Mouse (Mus musculus): ENCODE results near the gene Mis18bp1. TPM values are rescaled to one million over a fixed set of nuclear protein-coding genes. Genes with fewer than 3 reads are reported as not detected.
"Not testable (repeated sequence)": the region's sequence is repeated elsewhere in the genome, so short reads cannot be mapped to it uniquely, and the experiment has no call there.

Gene Mis18bp1
- polyA plus RNA-seq, 1 experiment from 2014 or later, result 74.9 TPM

GRCm38 (mm10) chr12:65172959-65173358 is 555 bp upstream of the Mis18bp1 start:
- 28% methylated on average over 8 of the region's 8 CpGs for WGBS
- H3K9me3 ChIP-seq (ENCODE audit: control insufficient read depth, low read length); H3K4me2 ChIP-seq (replicated peaks; ENCODE audit: low read depth, low read length); H3K4me1 ChIP-seq (replicated peaks; ENCODE audit: control insufficient read depth, insufficient read depth, low read length); H3K27me3 ChIP-seq (ENCODE audit: control insufficient read depth, insufficient read depth, low read length); H3K9ac ChIP-seq (ENCODE audit: low read depth, low read length); H3K36me3 ChIP-seq (ENCODE audit: control insufficient read depth, insufficient read depth, low read length); DNase-seq (ENCODE audit: low spot score): not testable (repeated sequence)
- peak overlapping the region; percentile 69 for H3K4me3 ChIP-seq (ENCODE audit: low read depth, low read length)
- peak; percentile 55 for ATAC-seq (ENCODE audit: low FRiP score)
- peak overlapping the region; percentile 88 for H3K27ac ChIP-seq (ENCODE audit: low read depth, low read length)

DNA sequence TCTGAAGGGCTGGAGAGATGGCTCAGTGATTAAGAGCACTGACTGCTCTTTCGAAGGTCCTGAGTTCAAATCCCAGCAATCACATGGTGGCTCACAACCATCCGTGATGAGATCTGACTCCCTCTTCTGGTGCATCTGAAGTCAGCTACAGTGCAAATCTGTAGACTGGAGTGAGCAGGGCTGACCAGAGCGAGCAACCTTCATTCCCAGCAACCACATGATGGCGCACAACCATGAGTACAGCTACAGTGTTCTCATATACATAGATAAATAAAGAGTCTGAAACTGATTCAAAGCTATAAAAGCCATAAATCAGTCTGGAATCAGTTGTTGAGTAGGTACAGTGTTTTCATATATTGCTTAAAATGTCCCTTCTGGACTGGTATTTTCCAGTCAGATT is 36.3 kb downstream of the Mis18bp1 start:
- H3K27me3 ChIP-seq (ENCODE audit: control insufficient read depth, insufficient read depth, low read length); ATAC-seq (ENCODE audit: low FRiP score); H3K4me3 ChIP-seq (ENCODE audit: low read depth, low read length); H3K36me3 ChIP-seq (ENCODE audit: control insufficient read depth, insufficient read depth, low read length); H3K9ac ChIP-seq (ENCODE audit: low read depth, low read length); H3K9me3 ChIP-seq (ENCODE audit: control insufficient read depth, low read length); H3K4me1 ChIP-seq (replicated peaks; ENCODE audit: control insufficient read depth, insufficient read depth, low read length); DNase-seq (ENCODE audit: low spot score); H3K4me2 ChIP-seq (replicated peaks; ENCODE audit: low read depth, low read length); H3K27ac ChIP-seq (ENCODE audit: low read depth, low read length): not testable (repeated sequence)
- 92% methylated on average over 4 of the region's 4 CpGs for WGBS

DNA sequence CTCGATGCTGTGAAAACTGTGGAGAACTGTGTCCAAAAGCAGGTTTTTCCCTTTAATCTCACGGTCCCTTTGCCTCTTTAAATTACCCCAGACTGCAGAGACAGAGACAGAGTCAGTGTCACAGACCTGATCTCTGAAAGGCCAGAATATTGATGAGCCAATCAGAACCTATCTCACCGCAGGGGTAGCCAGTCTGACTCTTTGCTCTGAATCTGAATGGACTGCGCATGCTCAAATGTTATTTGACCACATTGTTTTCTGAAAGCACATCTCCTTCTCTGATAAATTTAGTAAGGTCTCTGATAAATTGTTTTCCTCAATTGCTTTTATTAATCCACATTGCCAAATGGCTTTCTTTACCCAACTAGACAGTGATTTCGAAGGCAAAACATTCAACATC is 53.0 kb downstream of the Mis18bp1 start:
- Histone ChIP-seq H3K4me3 (ENCODE audit: low read depth, low read length) (no peak overlapping the region), H3K4me2 (replicated peaks; ENCODE audit: low read depth, low read length) (no peak overlapping the region), H3K27ac (ENCODE audit: low read depth, low read length) (no peak overlapping the region), H3K4me1 (replicated peaks; ENCODE audit: control insufficient read depth, insufficient read depth, low read length) (no peaks in the 10 kb centered on the region), H3K9ac (ENCODE audit: low read depth, low read length) (no peak overlapping the region), H3K27me3 (ENCODE audit: control insufficient read depth, insufficient read depth, low read length) (no peaks in the 10 kb centered on the region), H3K36me3 (ENCODE audit: control insufficient read depth, insufficient read depth, low read length) (peaks cover 6% of the 10 kb centered on the region), H3K9me3 (ENCODE audit: control insufficient read depth, low read length) (no peaks in the 10 kb centered on the region)
- no peak for ATAC-seq (ENCODE audit: low FRiP score)
- DNase-seq (ENCODE audit: low spot score), result no peak
- 92% methylated on average over 5 of the region's 5 CpGs for WGBS

DNA sequence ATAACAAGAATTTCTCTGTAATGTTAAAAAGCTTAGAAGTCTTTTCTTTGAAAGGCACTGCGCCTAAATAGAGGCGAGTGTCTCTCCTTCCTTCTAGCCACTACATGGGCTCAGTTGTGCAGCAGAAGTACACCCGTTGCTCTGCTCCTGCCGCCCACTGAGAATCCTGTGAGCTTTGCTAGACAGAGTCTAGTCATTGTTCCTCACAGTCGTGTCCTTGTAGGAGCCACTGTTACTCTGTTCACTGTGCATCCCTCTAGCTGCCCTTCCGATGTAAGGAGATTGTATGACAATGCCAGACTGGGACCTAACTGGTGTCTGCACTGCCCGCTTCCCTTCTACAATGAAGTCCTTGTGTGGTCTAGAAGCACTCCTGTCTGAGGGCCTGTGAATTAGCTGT is 53.4 kb downstream of the Mis18bp1 start:
- 88% methylated on average over 7 of the region's 7 CpGs for WGBS
- no peak for ATAC-seq (ENCODE audit: low FRiP score)
- H3K4me3 ChIP-seq (ENCODE audit: low read depth, low read length), result no peak overlapping the region
- H3K4me1 ChIP-seq (replicated peaks; ENCODE audit: control insufficient read depth, insufficient read depth, low read length), result no peaks in the 10 kb centered on the region
- H3K9ac ChIP-seq (ENCODE audit: low read depth, low read length), result no peak overlapping the region
- H3K27ac ChIP-seq (ENCODE audit: low read depth, low read length), result no peak overlapping the region
- DNase-seq (ENCODE audit: low spot score), result no peak
- H3K4me2 ChIP-seq (replicated peaks; ENCODE audit: low read depth, low read length), result no peak overlapping the region
- H3K9me3 ChIP-seq (ENCODE audit: control insufficient read depth, low read length), result no peaks in the 10 kb centered on the region
- H3K36me3 ChIP-seq (ENCODE audit: control insufficient read depth, insufficient read depth, low read length), result peaks cover 6% of the 10 kb centered on the region
- no peaks in the 10 kb centered on the region for H3K27me3 ChIP-seq (ENCODE audit: control insufficient read depth, insufficient read depth, low read length)

DNA sequence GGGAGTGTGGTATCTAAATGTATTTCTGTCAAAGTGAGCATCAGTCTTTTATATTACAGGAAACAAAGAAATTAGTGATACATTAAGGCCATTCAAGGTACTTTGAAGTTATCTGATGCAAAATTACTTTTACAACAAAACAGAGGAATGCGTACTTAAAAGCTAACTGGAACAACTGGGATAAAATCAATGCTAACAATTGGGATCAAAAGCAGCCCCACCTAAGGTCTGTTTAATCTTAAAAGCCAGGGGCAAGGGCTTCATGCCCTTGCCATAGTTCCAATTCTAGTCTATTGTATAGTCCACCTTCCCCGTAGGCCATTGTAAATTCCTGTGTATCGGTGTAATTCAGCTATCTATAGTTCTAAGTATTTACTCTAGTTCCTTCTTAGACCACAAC is 57.4 kb downstream of the Mis18bp1 start:
- 93% methylated on average over 3 of the region's 3 CpGs for WGBS
- H3K4me1 ChIP-seq (replicated peaks; ENCODE audit: control insufficient read depth, insufficient read depth, low read length); H3K36me3 ChIP-seq (ENCODE audit: control insufficient read depth, insufficient read depth, low read length); H3K9ac ChIP-seq (ENCODE audit: low read depth, low read length); H3K27me3 ChIP-seq (ENCODE audit: control insufficient read depth, insufficient read depth, low read length); H3K9me3 ChIP-seq (ENCODE audit: control insufficient read depth, low read length); H3K27ac ChIP-seq (ENCODE audit: low read depth, low read length); H3K4me3 ChIP-seq (ENCODE audit: low read depth, low read length); ATAC-seq (ENCODE audit: low FRiP score); H3K4me2 ChIP-seq (replicated peaks; ENCODE audit: low read depth, low read length); DNase-seq (ENCODE audit: low spot score): not testable (repeated sequence)

DNA sequence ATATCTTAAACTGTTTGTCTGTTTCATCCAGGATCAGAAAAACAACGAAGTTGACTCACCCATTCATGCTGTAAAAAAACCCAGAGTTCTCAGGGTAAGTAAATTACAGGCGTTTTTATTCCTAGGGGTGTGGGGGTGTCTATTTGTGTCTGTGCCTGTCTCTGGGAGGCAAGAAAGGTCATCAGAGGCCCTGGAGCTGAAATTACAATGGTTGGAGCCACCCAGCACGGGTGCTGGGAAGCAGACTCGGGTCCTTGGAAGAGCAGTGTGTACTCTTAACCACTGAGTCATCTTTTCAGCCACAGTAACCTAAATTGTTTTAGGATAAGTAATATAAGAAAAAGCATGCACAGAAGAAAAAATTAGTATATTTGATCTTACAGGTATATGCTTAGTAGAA is 58.5 kb downstream of the Mis18bp1 start:
- Histone ChIP-seq H3K9me3 (ENCODE audit: control insufficient read depth, low read length) (no peaks in the 10 kb centered on the region), H3K4me1 (replicated peaks; ENCODE audit: control insufficient read depth, insufficient read depth, low read length) (no peaks in the 10 kb centered on the region), H3K9ac (ENCODE audit: low read depth, low read length) (no peak overlapping the region), H3K27ac (ENCODE audit: low read depth, low read length) (no peak overlapping the region), H3K27me3 (ENCODE audit: control insufficient read depth, insufficient read depth, low read length) (no peaks in the 10 kb centered on the region), H3K4me2 (replicated peaks; ENCODE audit: low read depth, low read length) (no peak overlapping the region), H3K36me3 (ENCODE audit: control insufficient read depth, insufficient read depth, low read length) (peaks cover 2% of the 10 kb centered on the region; the same call in 1 of the 2 replicates), H3K4me3 (ENCODE audit: low read depth, low read length) (no peak overlapping the region)
- no peak for ATAC-seq (ENCODE audit: low FRiP score)
- DNase-seq (ENCODE audit: low spot score), result no peak
- whole genome bisulfite sequencing, result 94% methylated on average over 4 of the region's 4 CpGs

DNA sequence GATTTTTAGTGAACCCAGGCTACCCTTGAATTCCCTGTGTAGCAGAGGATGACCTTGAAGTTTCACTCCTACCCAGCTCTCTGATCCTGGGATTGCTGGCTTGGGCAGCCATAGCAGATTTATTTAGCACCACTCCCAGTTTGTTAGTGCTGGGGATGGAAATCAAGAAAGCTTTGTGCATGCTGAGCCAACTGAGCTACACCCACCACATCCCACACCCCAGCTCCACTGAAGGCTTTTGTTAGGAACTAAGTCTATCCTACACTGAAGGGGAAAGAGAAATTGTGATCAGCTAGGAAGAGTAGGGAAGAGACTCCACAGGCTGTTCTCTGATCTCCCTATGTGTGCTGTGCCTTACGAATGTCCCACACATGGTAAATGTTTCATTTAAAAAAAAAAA is 59.6 kb downstream of the Mis18bp1 start:
- no peak for ATAC-seq (ENCODE audit: low FRiP score)
- peaks cover 2% of the 10 kb centered on the region; the same call in 1 of the 2 replicates for H3K36me3 ChIP-seq (ENCODE audit: control insufficient read depth, insufficient read depth, low read length)
- 90% methylated on average over 1 of the region's 1 CpGs for WGBS
- H3K27ac ChIP-seq (ENCODE audit: low read depth, low read length), result no peak overlapping the region
- H3K9me3 ChIP-seq (ENCODE audit: control insufficient read depth, low read length), result no peaks in the 10 kb centered on the region
- no peak for DNase-seq (ENCODE audit: low spot score)
- no peaks in the 10 kb centered on the region for H3K4me1 ChIP-seq (replicated peaks; ENCODE audit: control insufficient read depth, insufficient read depth, low read length)
- H3K9ac ChIP-seq (ENCODE audit: low read depth, low read length), result no peak overlapping the region
- no peak overlapping the region for H3K4me2 ChIP-seq (replicated peaks; ENCODE audit: low read depth, low read length)
- H3K27me3 ChIP-seq (ENCODE audit: control insufficient read depth, insufficient read depth, low read length), result no peaks in the 10 kb centered on the region
- no peak overlapping the region for H3K4me3 ChIP-seq (ENCODE audit: low read depth, low read length)

DNA sequence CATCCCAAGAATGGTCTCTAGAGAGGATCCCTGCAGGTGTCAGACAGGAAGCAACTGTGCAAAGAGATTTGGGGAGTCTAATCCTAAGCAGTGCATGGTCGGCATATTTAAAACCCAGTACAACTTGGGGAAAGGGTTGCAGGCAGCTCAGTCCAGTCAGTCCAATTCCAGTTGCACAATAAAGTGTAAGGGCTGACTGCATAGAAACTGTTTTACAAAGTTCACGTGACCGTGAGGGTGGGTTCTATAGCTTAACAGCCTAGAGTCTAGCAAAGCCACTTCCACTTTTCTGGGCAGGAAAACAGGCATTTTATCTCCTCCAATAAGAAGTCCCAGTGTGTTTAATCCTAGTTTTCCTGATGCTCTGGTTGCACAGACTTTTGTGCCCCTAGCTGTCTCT is 60.9 kb downstream of the Mis18bp1 start:
- H3K4me2 ChIP-seq (replicated peaks; ENCODE audit: low read depth, low read length), result no peak overlapping the region
- no peak for DNase-seq (ENCODE audit: low spot score)
- H3K9ac ChIP-seq (ENCODE audit: low read depth, low read length), result no peak overlapping the region
- WGBS, result 88% methylated on average over 3 of the region's 3 CpGs
- no peaks in the 10 kb centered on the region for H3K27me3 ChIP-seq (ENCODE audit: control insufficient read depth, insufficient read depth, low read length)
- no peaks in the 10 kb centered on the region for H3K36me3 ChIP-seq (ENCODE audit: control insufficient read depth, insufficient read depth, low read length)
- no peaks in the 10 kb centered on the region for H3K4me1 ChIP-seq (replicated peaks; ENCODE audit: control insufficient read depth, insufficient read depth, low read length)
- ATAC-seq (ENCODE audit: low FRiP score), result no peak
- H3K4me3 ChIP-seq (ENCODE audit: low read depth, low read length), result no peak overlapping the region
- H3K9me3 ChIP-seq (ENCODE audit: control insufficient read depth, low read length), result no peaks in the 10 kb centered on the region
- no peak overlapping the region for H3K27ac ChIP-seq (ENCODE audit: low read depth, low read length)

- WGBS, result 80% methylated on average over 1 of the region's 1 CpGs
- no peaks in the 10 kb centered on the region for H3K4me1 ChIP-seq (replicated peaks; ENCODE audit: control insufficient read depth, insufficient read depth, low read length)
These were observed 63.7 kb downstream of the Mis18bp1 start for GRCm38 (mm10) chr12:65108746-65109145.

More at GRCm38 (mm10) chr12:65108746-65109145, 63.7 kb downstream of the Mis18bp1 start:
- no peaks in the 10 kb centered on the region for H3K27me3 ChIP-seq (ENCODE audit: control insufficient read depth, insufficient read depth, low read length)
- no peaks in the 10 kb centered on the region for H3K9me3 ChIP-seq (ENCODE audit: control insufficient read depth, low read length)
- H3K4me3 ChIP-seq (ENCODE audit: low read depth, low read length), result no peak overlapping the region
- H3K36me3 ChIP-seq (ENCODE audit: control insufficient read depth, insufficient read depth, low read length), result no peaks in the 10 kb centered on the region
- no peak overlapping the region for H3K4me2 ChIP-seq (replicated peaks; ENCODE audit: low read depth, low read length)
- no peak for ATAC-seq (ENCODE audit: low FRiP score)
- H3K27ac ChIP-seq (ENCODE audit: low read depth, low read length), result no peak overlapping the region
- no peak overlapping the region for H3K9ac ChIP-seq (ENCODE audit: low read depth, low read length)
- no peak for DNase-seq (ENCODE audit: low spot score)
